Mouse (Mus musculus) left cerebral cortex, postnatal 4 days (tissue): Measurements from ENCODE around the gene Rimkla. TPM values are rescaled to one million over a fixed set of nuclear protein-coding genes. Genes with fewer than 3 reads are reported as not detected.
A peak's percentile ranks its signal among the peaks of the same experiment; 100 is the strongest.
"Not testable (repeated sequence)": the region's sequence is repeated elsewhere in the genome, so short reads cannot be mapped to it uniquely, and the experiment has no call there.

Experiments used
- DNase-seq: peaks from one replicate; pipeline ENCODE4 v3.0.0-alpha.2; 2022
- intact Hi-C: fragments of 180-260 bp; cut with DNase I; formaldehyde crosslinking; loops from one replicate; pipeline ENCODE4 v1.15.1; 2025
- total RNA-seq, 2 experiments: library from RNA; stranded (reverse); gene quantifications; 2 replicates each; pipeline ENCODE4 v1.2.3; 2021

The Rimkla gene
- 10 to 100 TPM; 28.2 to 29.0 TPM for total RNA-seq

DNA sequence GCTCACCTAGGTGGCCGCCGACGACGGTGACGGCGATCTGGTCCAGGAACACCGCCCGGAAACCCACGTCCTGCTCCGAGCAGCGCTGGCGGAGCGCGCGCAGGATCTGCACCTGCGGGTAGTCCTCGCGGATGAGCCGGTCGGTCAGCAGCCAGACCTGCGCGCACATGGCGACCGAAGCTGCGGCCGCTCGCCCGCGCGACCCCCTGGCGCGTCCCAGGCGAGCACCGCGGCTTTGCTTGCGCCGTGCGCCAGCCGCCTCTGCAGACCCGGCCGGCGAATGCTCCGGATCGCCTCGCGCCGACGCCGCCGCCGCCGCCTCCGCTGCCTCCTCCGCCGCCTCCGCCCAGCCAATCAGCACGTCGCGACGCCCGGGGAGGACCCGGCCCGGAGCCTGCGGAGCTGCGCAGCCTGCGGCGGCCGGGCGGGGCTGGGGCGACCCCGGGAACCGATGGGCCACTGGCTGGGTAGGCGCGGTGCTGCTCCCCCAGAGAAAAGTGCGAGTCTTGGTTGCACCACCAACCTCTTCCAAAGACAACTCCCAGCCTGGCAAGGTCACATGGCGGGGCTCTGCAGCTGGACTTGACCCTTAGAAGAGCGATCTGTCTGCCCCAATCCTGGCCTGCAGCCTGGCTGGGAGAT is at the start of gene Rimkla:
Gene Rimkla (minus strand): TSS at position 338 of the 642 bp plus-strand sequence.
- DNase-seq, result peak; percentile 71
- intact Hi-C loops, result no loop called here

DNA sequence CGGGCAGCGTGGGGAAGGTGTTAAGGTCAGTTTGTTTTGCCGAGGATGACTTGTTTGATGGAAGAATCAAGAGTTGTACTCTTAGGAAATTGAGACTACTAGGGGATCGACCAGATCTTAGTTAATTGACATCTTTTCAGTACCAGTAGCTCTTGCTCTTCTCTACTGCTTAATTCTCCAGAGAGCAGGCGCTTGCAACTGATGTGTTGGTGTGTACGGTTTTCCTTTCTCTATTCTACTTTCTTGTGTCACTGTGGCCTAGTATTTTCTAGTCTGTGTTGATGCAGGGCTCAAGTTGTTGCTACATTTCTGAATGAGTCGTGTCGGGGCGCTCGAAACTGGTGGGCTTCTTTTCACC is 48.1 kb upstream of the Rimkla start:
- DNase-seq, result no peak
- intact Hi-C loops, result loop anchor here (10.0 kb wide), 1 partner anchor 74 kb away; no protein-coding TSS in a partner anchor

DNA sequence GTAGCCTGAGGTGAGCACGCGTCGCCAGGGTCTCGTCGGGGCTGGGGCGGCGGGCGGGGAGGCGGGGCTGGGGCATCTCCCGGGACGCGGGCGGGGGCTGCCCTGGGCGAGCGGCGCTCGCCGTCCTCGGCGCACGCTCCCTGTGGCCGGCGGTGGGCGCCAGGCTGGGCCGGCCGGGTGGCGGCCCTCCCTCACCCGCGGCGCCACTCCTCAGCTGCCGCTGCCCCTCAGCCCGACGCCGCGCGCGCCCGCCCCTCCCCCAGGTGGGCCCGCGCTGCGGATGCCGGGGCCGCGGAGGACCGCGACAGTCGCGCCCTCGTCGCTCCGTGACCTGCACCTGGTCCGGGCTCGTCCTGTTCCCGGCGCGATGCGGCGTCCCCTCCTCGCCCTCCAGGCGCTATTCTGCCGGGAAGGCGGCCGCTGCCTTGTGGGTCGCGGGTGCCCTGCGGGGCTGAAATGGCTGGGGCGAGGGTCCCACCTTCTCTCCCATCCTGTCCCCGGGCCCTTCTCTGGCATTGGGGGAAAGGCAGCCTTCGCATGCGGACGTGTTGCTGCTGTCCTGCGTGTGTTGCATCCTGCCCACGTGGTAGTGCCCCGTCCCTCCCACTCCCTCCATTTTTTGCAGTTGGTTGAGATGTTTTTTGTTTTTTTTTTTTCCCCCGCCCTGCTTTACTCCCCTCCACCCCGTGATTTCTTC is 47.6 kb upstream of the Rimkla start:
- intact Hi-C loops, result loop anchor here (10.0 kb wide), 1 partner anchor 75 kb away; no protein-coding TSS in a partner anchor
- peak; percentile 50 for DNase-seq

DNA sequence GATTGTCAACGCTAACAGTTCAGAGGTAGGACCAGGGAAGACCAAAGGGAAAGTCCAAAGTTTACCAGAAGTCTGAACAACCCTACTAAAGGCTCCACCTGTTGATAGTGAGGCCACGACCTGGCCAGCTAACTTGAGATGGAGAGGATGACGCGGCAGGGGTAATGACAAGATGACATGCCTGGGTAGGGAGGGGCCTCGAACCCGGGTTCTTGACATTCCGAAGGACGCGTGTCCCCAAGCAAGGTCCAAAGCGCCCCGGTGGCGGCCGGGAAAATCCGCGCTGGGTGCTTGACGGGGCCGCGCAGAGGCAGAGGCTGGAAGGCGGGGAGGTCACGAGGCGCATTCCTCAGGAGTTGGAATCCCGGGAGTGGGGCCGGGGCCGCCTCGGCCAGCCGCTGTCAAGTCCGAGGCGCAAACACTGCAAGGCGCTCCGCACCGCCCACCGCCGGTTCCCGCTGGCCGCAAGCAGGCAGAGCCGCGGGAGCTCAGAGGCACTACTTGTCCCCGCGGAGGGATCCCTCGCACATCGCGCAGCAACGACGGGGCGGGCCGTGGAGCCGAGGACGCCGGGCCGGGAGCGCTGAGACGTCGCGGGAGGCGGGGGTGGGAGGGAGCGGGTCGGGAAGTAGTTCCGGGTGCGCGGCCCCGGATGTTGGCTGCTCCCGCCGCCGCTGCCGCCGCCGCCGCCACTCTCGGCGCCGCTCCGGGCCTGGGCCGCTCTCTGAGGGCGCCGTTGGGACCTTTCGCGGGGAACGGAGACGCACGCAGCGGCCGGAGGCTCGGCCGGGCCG is 46.8 kb upstream of the Rimkla start, which contains the start of gene Frg2f1:
Gene Frg2f1 (minus strand): TSS at position 499 of the 794 bp plus-strand sequence.
- intact Hi-C loops, result no loop called here
- peak; percentile 94 for DNase-seq

DNA sequence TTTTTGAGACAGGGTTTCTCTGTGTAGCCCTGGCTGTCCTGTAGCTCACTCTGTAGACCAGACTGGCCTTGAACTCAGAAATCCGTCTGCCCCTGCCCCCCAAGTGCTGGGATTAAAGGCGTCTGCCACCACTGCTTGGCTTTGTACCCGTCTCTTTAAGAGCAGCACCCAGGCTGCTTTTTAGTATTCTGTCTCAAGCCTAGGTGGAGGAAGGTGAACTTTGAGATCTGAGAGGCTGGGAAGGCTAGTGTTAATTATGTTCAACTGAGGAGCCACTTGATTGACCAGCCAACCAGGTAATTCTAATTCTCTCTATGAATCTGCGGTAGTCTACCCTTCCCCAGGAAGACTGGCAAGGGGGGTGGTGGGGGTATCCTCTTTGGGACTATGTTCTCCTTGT is 45.0 kb upstream of the Rimkla start:
- DNase-seq, result no peak
- intact Hi-C loops, result no loop called here

DNA sequence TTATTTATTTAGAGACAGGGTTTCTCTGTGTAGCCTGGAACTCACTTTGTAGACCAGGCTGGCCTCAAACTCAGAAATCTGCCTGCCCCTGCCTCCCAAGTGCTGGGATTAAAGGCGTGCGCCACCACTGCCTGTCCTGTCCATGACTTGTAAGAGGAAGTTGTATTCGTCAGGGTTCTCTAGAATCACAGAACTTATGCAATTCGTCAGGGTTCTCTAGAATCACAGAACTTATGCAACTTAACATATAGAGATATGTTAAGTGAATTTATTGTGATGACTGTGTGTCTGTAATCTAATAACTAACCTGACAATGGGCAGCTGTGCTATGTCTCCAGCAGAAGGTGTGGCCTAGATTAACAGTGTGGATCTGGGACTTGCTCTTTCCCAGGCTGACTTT is 44.2 kb upstream of the Rimkla start, which contains the start of gene Foxj3:
Gene Foxj3 (plus strand): TSS at position 390 of the 400 bp plus-strand sequence.
- DNase-seq, intact Hi-C loops: not testable (repeated sequence)

DNA sequence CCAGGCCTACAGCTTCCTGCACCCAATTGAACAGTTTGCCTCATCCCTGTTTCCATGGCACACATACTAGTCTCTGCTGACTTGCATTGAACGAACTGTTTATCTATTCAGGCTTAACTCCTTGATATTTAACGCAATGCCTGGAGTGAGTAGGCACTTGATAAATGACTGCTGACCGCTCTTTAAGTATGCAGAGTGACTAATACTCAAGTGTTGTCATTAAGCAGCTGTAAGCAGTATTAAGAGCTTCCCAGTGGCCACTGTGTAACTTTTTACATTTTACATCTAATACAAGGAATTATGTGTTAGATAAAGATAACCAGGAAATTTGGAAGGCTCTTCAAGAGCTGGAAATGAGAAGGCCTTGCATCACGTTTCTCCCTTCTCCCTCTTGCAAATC is 42.7 kb upstream of the Rimkla start:
- intact Hi-C loops, result no loop called here

DNA sequence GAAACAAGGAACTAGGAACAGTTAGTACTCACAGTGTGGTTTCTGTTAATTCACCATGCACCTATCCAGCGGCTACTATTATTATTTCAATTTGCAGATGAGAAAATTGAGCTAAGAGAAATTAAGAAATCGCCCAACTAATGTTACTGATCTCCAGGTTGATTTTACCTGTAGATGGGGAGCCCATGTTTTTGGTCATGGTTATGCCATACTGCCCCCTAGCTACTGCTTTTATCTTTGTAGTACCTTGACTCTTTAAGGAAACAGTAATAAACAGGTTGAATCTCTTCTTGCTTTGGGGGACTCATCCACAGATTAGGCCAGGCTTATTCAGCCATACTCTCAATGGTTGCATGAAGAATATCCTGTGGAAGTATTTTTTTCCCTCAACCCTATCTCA is 39.4 kb upstream of the Rimkla start:
- intact Hi-C loops, result no loop called here
- DNase-seq, result no peak

More for the DNA sequence above, 42.7 kb upstream of the Rimkla start:
- no peak for DNase-seq

DNA sequence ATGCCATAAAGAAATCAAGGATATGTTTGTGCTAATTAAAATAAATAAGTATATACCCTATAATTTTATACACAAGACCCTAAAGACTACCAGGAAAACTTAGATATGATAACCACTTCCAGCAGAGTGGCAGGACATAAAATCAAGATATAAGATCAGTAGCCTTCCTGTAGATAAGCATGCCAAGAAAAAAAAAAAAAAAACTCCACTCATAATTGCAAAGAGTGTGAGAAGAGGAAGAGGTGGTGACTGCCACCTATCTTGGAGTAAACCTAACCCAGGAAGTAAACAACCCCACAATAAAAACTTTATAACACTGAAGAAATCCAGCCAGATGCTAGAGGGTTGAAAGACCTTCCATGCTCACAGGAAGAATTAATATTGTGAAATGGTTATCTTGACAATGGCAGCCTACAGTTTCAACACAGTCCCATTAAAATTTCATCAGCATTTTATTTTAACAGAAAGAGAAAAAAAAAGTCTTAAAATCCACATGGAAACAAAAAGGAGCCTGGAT is 34.0 kb upstream of the Rimkla start:
- DNase-seq, result no peak
- intact Hi-C loops, result no loop called here

DNA sequence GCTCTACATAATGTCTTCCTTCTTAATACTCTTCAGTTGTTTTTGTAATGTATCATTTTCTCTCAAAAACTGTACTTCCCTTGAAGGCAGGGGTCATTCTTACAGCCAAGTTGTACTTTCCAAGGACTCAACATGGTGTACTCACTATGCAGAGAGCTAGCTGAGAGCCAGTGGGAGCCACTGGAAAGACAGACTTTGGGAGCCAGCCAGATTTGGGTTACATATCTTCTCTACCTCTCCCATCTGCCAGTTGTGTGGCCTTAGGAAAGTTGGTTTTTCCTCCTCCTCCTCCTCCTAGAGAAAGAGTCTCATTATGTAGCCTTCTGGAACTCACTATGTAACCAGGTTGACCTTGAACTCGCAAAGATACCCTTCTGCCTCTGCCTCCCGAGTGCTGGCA is 32.0 kb upstream of the Rimkla start:
- intact Hi-C loops, result no loop called here

DNA sequence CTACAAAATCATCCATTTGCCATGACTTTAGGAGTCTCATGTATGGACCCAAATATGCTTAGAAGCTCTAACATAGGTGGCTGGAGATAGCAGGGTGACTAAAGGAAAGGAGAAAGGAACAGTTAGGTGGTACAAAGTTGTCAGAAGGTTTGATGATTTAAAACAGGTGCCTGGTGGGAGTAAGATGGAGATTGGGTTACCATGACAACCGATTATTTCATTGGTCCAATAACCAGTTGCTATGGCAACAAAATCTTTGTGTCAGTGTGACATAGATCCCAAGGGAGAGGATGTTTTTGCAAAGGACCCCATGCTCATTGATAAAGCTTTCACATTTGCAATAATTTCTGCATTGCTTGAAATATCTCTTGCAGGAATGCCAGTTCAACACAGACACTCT is 31.6 kb upstream of the Rimkla start:
- DNase-seq, result no peak

More for the DNA sequence above, 32.0 kb upstream of the Rimkla start:
- no peak for DNase-seq

DNA sequence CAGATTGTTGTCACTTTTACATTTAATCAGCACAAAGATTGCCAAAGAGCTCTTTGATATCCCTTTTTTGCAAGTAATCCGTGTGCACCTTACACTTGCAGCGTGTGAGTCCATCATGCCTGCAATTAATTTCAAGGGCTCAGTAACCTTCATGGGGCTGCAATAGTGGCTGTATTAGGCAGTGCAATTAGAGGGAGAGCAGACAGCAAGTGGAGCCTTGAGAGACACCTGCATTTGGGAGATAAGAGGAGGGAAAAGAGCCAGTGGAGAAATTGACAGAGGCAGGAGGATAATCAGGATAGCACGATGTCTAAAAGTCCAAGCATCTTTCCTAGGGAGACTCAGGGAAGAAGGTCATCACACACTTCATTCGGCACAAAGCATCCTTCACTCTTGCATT is 31.1 kb upstream of the Rimkla start:
- intact Hi-C loops, result no loop called here

More for the DNA sequence above, 31.6 kb upstream of the Rimkla start:
- intact Hi-C loops, result no loop called here

DNA sequence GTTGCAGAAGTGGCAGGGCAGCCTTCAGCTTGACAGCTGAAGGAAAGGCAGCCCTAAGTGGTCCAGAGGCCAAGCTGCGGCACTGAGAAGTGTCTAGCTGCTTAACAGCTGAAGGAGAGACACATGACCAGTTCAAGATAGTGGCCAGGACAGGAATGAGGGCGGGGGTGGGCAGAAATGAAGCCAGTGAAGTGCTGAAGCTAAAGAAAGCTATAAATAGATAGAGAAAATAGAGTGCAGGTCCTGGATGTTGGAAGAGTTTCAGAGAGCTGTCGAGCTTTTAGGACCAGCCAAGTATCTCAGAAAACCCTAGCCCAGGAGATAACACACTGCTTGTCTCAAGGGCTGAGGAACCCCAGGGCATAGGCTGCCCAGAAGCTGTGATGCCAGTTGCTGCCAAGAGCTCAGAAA is 20.3 kb upstream of the Rimkla start:
- intact Hi-C loops, result no loop called here
- DNase-seq, result no peak

More for the DNA sequence above, 31.1 kb upstream of the Rimkla start:
- no peak for DNase-seq

DNA sequence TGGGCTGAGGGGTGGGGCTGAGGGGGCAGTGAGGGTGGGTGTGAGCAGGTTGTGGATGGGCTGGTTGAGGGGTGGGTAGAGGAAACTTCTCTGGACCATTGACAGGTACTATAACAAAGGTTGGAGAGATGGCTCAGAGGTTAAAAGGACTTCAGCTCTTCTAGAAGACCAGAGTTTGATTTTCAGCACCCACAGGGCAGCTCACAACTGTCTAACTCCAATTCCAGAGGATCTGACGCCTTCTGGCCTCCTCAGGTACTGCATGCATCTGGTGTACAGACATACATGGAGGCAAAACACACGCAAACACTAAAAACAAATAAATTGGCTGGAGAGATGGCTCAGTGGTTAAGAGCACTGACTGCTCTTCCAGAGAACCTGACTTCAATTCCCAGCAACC is 19.2 kb upstream of the Rimkla start:
- DNase-seq, result no peak
- intact Hi-C loops, result no loop called here

DNA sequence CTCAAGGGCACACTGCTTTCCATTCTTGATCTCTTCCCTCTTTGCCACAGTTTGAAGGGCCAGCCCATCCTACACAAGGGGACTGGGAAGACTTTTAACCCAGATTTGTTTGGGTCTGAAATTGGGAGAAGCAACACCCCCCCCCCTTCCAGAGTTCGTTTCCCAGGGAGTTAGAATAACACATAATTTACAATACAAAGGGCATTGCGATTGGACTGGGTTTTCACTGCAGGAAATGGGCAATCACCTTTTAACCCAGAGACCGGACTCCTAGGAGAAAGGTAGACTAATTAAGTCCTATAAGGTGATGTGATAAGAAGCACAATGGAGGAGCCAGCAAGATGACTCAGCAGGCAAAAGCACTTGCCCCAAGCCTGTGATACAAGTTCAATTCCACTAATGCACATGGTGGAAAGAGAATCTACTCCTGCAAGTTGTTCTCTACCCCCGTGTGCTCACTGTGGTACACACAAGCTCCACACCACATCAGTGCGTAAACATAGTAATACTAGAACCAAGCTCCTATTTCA is 6.0 kb upstream of the Rimkla start:
- intact Hi-C loops, result no loop called here
- DNase-seq, result no peak

DNA sequence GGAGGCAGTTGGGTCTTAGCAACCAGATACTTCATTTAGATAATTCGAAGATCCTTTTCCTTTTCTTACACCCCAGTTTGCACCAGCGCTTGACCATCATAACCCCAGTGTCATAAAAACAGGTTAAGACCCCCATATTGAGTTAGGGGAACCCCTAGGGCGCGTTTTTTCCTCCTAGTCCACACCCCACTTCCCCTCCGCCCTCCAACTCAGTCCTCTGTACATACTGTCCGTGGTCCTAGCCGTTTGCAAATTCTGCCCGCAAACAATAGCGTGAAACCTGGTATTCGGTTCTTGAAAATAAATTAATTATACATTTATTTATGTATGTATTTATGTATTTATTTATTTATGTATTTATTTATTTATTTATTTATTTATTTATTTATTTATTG is 502 bp upstream of the Rimkla start:
- intact Hi-C loops, result no loop called here

DNA sequence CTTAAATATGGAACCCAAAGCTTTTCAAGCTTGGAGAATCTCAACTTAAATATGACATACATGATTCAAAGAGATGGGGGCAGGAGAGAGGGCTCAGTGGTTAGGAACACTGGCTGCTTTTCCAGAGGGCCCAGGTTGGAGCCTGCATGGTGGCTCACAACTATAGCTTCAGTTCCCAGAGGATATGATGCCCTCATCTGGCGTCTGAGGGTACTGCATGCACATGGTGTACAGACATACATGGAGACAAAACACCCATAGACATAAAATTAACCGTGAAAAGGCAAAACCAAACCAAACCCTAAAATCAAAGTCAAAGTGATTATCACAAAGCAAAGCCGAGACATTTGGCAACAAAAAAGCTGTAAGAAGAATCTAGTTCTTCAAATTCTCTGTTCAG is 1.6 kb downstream of the Rimkla start:
- intact Hi-C loops, result no loop called here

More for the DNA sequence above, 502 bp upstream of the Rimkla start:
- DNase-seq, result no peak

DNA sequence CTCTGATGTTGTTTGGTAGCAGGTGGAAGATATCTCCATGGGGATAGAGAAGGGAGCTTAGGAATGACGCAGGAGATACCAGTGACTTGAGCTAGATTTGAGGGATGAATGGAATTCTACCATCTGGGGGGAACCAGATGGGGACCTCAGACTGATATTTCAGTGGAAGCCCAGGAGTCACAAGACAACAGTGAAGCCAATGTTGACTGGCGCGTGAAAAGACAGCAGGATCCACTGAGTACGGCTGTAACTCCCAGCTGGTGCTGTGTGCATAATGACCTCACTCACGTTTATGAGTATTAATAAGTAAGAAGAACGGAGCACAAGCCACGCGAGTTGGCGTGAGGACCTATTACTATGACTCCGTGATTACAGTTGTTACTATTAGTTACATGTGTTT is 2.8 kb downstream of the Rimkla start:
- DNase-seq, result peak; percentile 50
- intact Hi-C loops, result no loop called here

More for the DNA sequence above, 1.6 kb downstream of the Rimkla start:
- DNase-seq, result peak; percentile 76

DNA sequence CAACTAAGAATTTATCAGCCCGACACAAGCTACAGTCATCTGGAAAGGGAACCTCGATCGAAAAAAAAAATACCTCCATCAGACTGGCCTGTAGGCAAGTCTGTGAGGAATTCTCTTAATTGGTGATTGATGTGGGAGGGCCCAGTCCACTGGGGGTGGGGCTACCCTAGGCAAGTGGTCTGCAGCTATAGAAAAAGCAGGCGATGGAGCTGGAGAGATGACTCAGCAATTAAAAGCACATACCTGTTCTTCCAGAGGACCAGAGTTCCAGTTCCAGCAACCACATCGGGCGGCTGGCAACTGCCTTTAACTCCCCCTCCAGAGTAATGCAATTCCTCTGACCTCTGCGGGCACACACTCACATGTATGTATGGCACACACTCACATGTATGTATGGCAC is 7.5 kb downstream of the Rimkla start:
- no peak for DNase-seq
- intact Hi-C loops, result no loop called here

DNA sequence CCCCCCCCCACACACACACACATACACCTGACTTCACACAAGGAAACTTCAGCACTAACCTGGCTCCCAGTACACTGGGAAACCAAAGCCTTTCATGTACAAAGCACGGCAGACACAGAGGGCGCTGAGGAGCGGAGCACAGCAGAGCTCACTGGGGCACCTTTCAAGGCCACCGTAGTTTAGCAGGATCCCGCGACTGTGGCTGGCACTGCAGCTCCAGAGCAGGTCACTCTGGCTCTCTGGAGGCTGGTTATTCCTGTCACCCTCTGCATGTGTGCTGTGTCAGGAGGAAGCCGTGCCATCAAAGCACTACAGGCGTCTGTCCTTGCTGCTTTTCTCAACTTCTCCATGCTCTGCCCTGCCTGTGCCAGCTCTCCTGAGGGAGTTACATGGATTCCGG is 9.4 kb downstream of the Rimkla start:
- DNase-seq, result no peak
- intact Hi-C loops, result no loop called here

DNA sequence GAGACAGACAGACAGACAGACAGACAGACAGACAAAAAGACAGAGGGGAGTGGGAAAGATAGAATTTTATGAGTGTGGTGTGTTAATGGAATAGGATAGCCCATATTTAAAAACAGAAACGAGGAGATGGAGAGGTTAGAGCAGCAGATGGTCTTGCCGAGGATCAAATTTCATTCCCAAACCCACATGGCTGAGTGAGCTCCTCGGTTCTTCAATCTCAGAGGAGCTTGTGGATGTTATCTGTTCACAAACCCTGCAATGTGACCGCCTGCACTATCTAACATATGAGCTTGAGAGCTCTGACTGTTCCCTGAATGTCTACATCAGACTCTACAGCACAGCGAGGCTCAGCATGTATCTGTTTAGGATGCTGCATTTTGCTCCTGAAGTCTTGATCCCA is 19.3 kb downstream of the Rimkla start:
- DNase-seq, result no peak
- intact Hi-C loops, result no loop called here
